Mouse (Mus musculus): ENCODE results near the gene Cntn3.

Cntn3 gene

GRCm38 (mm10) chr6:102438353-102438752 is 134.5 kb downstream of the Cntn3 start:
- no peak for DNase-seq

DNA sequence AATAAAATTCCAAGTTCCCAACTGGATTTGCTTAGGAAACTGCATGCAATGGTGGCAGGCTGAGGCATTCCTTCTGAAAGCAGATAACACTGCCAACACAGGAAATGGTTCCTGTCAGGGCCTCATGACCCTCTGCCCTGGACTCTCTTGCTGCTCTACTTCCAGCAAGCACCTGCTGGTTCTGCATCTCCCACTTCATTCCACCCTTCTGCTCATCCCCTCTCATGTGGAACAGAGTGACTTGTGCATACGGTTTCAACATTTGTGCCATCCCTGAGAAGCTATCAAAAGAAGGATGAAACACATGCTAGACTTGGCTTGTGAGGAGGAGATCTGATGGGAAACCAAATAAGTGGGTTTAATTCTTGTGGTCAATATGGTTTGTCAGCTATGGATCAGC is 145.4 kb downstream of the Cntn3 start:
- no peak for DNase-seq

- no peak for DNase-seq
These were observed 151.1 kb downstream of the Cntn3 start for GRCm38 (mm10) chr6:102421781-102422180.

DNA sequence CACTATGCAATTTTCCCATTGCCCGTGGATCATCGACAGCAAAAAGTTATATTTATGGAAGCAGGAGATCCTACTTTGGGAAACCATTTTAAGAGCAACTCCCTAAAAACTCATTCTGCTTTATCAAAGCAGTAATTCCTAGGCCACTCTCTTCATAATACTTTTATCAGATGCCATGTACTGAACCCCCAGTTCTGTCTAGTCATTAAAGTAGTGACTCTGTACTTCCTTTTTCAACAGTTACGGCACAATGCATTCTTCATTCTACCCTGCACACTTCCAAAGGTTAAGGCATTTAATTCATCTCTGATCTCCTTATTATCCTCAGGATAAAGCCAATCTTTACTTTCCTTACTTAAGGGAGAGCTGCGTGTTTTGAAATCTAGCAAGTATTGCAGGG is 184.3 kb downstream of the Cntn3 start:
- DNase-seq = no peak

DNA sequence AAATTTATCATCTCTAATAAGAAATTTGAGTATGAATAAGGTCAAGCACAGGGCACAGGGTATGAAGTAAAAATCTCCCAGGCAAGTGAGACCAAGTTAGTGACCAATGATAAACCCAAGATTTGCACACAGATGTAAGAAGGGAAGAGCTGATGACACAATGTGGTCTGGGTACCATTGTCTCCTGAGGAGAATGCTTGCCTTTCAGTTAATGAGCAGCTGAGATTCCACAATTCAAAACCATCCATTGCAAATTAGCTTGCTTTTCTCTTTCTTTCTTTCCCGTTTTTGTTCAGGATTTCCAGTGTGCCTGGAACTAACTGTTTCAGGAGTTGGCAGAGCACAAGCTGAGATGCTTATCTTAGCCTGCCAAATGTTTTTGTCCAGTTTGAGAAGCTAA is 200.8 kb downstream of the Cntn3 start:
- DNase-seq = no peak

DNA sequence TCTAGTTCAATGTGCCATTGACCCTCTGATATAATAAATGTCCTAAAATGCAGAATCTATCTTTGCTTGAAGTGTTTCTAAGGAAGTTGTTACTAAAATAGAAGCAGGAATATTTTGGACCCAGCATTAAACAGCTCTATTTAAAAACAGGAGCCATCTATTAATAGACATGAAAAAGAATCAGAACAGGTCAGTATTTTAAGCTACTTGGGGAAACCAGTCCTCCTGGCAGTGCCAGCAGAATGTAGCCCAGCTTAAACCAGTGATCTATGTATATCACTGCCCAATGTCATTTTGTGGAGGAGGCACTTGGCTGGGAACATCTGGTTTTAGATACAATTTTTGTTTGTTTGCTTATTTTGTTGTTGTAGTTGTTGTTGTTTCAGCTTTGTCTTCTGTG is 209.0 kb downstream of the Cntn3 start:
- no peak for DNase-seq

GRCm38 (mm10) chr6:102363291-102363832 is 209.5 kb downstream of the Cntn3 start:
- no peak for DNase-seq

GRCm38 (mm10) chr6:102332144-102332543 is 240.8 kb downstream of the Cntn3 start:
- DNase-seq = no peak

DNA sequence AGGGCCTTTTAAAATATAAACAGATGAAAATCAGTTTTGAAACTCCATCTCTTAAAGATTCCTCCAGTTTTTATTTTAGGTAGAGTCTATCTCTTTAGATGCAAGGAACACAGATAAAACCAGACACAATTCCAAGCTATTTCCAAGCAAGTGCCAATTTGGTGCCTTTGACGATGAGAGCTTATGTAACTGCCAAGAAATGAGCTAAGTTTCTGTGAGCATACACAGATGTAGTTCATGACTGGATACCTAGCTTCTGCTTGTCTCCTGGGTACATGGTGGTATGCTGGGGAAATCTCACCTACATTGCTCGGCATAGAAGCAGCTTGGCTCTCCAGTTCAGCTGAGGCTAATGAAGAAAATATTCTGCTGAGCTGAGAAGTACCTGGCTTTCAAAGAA is 246.2 kb downstream of the Cntn3 start:
- no peak for DNase-seq

DNA sequence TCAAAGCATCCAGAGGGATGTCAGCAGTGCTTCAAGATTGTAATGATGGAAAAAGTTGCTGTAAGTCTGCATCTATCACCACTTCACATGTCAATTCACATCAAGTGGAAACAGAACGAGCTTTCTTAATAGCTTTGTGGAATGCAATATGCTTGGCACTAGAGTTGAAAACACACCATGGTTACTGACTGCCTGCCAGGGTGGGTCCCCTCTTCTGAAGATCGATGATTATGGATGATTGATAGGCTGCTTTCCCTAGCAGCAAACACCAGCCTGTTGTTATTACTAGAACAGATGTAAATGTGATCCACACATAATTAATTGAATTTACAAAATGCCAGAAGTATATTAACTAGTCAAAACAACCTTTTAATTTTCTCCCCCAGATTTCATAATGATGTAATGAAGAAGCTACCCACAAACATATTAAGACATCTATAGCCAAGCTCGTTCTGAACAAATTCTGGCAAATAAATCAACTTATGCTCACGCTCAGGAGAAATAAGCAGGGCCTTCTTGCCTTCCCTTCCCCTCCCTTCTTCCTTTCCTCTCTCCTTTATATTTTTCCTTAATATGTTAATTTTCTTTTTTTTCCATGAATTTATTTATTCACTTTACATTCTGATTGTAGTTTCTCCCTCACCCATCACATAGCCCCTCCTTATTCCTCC is 250.2 kb downstream of the Cntn3 start:
- no peak for DNase-seq

DNA sequence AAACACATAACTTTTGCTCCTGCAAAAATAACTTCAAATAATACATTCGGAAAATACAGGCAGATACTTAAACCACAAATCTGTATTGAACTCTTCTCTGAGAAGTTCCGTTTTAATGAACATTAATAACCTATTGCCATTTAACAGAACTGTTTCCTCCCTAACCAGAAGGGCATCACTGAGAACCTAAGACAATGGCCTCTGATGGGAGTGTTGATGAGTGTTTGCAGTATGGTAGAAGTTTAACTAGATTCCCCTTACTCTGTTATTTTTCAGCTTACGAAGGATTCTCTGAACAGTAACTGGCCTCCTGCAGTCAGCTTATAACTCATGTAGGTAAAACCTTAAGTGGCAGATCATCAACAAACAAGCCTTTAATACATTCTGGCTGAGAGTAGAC is 253.1 kb downstream of the Cntn3 start:
- DNase-seq = no peak

GRCm38 (mm10) chr6:102282889-102283288 is 290.0 kb downstream of the Cntn3 start:
- no peak for DNase-seq

GRCm38 (mm10) chr6:102231015-102231414 is 341.9 kb downstream of the Cntn3 start:
- DNase-seq = no peak

DNA sequence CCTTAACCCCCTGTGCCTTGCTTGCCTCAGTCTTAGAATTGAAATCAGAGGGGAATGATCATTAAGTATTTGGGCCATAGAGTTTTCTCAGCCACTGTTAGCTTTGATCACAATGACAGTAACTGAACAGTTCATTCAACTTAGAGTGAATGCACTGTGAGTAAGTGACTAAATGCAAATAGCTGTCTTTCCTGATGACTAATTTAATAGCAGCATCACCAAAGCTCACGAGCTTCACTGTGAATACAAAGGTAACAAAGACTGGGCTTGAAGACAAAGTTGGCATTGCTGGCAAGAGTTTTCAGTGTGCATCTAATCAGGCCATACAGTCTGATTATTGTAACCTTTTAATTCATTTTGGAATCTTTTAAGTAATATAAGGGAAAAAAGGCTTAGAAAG is 386.6 kb downstream of the Cntn3 start:
- no peak for DNase-seq

- no peak for DNase-seq
These were observed 402.0 kb downstream of the Cntn3 start for GRCm38 (mm10) chr6:102170913-102171312.

- no peak for DNase-seq
These were observed 411.7 kb downstream of the Cntn3 start for GRCm38 (mm10) chr6:102161186-102161585.

GRCm38 (mm10) chr6:102121676-102122075 is 451.2 kb downstream of the Cntn3 start:
- DNase-seq = no peak

DNA sequence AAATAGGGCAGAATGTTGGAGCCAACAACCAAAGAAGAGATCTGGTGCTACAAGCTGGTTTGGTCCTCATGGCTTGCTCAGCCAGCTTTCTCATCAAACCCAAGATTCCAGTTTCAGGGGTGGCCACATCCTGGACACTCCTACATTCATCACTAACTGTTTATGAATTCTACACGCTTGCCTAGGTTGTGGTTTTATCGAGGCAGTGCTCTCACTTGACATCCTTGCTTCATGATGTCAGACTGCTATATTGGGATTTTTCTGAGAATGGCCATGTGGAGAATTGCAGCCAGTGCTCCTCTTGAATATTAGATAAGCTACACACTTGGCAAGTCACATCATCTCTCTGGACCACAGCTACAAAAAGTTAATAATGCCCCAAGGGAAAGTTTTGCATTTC is 452.9 kb downstream of the Cntn3 start:
- DNase-seq = no peak

GRCm38 (mm10) chr6:102113629-102114028 is 459.3 kb downstream of the Cntn3 start:
- no peak for DNase-seq

Measured in lung, postnatal 4 days (tissue).